Mouse (Mus musculus): Measurements from ENCODE around the gene Pwp2.
"Not testable (repeated sequence)": the region's sequence is repeated elsewhere in the genome, so short reads cannot be mapped to it uniquely, and the experiment has no call there.

The Pwp2 gene

GRCm38 (mm10) chr10:78140843-78141242, 44.1 kb downstream of the Pwp2 start:
- no peak for DNase-seq (ENCODE audit: low spot score in 2 of 2)

DNA sequence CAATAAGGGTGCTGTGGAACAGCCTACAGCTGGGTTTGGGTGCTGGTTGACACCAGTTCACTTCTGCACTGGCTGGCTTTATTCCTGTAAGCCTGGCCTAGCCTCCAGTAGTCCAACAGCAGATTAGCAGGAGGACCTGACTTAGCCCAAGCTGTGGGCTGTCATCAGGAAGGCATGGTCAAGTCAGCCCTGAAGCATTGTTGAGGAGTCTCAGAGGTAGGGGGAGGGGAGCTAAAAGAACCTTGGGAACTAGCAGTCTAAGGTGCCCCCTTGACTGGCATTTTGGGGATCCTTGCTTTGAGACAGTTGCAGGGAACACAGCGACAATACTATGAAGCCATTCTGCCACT, 44.7 kb downstream of the Pwp2 start:
- DNase-seq (ENCODE audit: low spot score in 2 of 2): no peak

- no peak for DNase-seq (ENCODE audit: low spot score in 2 of 2)
These were observed 45.2 kb downstream of the Pwp2 start for GRCm38 (mm10) chr10:78139572-78140250.

DNA sequence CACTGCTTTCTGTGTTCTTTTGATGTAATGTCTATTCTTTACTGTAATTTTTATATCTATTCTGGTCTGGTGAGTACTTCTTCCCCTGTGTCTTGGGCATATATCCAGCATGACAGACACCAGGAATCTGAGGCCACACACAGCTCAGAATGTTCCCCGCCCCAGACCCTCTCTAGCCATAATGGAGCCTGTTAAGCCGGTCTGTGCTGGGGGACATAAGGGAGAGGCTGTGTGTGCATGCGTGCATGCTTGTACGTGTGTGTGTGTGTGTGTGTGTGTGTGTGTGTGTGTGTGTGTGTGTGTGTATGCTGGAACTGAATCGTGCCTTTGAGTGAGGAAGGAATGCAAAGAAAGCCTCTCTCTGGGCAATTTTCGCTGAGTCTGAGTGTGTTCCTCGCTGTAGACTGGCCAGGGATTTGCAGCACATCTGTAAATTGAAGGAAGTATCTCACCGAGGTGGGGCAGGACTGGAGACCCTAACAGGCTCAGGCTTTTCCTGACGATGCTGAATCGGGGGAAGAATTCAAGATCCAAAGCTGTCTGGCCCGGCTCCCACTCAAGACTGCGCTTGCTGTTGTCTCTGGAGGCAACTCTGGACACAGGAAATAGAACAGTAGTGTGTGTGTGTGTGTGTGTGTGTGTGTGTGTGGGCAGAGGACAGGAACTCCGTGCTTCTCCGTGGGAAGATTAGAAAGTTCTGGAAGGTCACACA, 46.0 kb downstream of the Pwp2 start:
- DNase-seq (ENCODE audit: low spot score in 2 of 2): no peak

GRCm38 (mm10) chr10:78137191-78137590, 47.8 kb downstream of the Pwp2 start:
- no peak for DNase-seq (ENCODE audit: low spot score in 2 of 2)

DNA sequence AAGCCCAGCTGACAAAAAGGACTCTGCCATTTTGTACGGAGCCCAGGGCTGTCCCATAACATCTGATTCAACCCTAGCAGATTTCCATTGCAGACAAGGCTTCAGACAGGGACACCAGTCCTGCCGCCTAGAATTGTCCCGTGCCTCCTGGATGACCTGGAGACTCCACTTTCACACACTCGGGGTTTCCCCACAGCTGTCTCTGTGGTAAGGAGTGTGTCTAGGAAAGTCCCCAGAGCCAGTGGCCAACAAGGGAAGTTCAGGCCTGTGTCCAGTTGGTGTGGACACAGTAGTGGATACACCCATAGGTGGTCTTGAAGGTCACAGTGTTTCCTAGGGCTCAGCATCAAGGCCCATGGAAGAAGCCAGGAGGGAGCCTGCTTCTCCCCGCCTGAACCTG, 49.0 kb downstream of the Pwp2 start:
- DNase-seq (ENCODE audit: low spot score in 2 of 2): no peak

- no peak for DNase-seq (ENCODE audit: low spot score in 2 of 2)
These were observed 49.8 kb downstream of the Pwp2 start for GRCm38 (mm10) chr10:78134975-78135798.

DNA sequence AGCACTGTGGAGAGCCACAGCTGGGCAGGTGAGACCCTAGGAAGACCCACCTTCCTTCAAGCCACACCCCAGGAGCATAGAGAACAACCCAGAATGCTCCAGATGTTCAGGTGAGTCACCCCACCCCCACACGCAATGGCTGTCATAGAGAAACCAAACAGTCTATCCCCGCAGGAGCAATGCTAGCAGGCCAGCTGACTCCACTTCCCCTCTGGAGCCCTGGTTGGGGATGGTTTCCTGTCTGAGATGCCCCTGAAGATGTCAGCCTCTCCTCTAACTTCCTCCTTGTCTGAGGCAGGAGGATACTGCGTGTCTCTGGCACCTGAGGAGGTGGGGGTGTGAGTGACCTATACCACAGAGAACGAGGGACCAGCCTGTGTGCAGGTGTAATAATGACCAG, 50.5 kb downstream of the Pwp2 start:
- no peak for DNase-seq (ENCODE audit: low spot score in 2 of 2)

- no peak for DNase-seq (ENCODE audit: low spot score in 2 of 2)
These were observed 55.0 kb downstream of the Pwp2 start for GRCm38 (mm10) chr10:78129998-78130397.

- no peak for DNase-seq (ENCODE audit: low spot score in 2 of 2)
These were observed 55.5 kb downstream of the Pwp2 start for GRCm38 (mm10) chr10:78129423-78129822.

GRCm38 (mm10) chr10:78128647-78129046, 56.3 kb downstream of the Pwp2 start:
- no peak for DNase-seq (ENCODE audit: low spot score in 2 of 2)

DNA sequence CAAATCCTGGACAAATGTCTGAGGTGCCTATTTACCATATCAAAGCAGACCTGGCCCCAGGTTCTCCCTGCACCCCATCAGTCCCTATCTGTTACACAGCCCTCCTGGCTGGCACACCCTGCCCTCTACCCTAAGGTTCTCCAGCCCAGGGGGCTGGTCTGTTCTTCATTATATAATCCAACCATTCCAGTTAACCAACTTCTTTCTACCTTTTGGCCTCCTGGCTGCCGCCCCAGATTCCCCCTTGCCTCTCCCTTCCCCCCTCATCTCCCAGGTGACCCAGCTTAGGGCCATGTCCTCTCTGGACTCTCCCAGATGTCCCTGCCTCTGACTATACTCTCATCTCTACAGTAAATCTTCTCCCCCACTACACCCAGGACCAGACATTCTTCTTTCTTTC, 57.0 kb downstream of the Pwp2 start:
- DNase-seq (ENCODE audit: low spot score in 2 of 2): no peak

- DNase-seq (ENCODE audit: low spot score in 2 of 2): no peak
These were observed 57.7 kb downstream of the Pwp2 start for GRCm38 (mm10) chr10:78127046-78127870.

- no peak for DNase-seq (ENCODE audit: low spot score in 2 of 2)
These were observed 58.6 kb downstream of the Pwp2 start for GRCm38 (mm10) chr10:78126311-78126710.

- not testable (repeated sequence) for DNase-seq (ENCODE audit: low spot score in 2 of 2)
These were observed 59.9 kb downstream of the Pwp2 start for GRCm38 (mm10) chr10:78125061-78125460.

DNA sequence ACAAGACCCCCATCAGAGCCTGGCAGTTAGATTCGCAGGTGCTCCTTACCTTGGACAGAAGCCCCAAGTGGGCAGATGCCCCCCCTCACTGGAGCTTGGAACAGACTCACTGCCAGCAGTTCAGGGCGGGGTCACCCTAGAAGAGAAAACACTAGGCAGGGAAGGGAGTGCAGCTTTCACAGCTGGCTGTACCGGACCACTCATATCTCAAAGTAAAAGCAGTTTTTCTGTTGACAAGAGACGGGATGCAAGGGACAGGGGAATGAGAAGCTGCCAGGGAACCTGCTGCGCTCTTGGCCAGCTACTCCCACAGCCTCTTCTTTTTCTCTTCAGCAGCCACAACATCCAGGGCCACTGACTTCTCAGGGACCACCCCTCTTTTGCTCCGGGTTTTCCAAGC, 60.8 kb downstream of the Pwp2 start:
- not testable (repeated sequence) for DNase-seq (ENCODE audit: low spot score in 2 of 2)
